Mouse (Mus musculus): Measurements from ENCODE around the gene Hspbap1.

The Hspbap1 gene

GRCm38 (mm10) chr16:35872410-35873006 lies 102.3 kb downstream of the Hspbap1 start:
- DNase-seq (ENCODE audit: low spot score) = no peak

GRCm38 (mm10) chr16:35874416-35874815 lies 104.2 kb downstream of the Hspbap1 start:
- DNase-seq (ENCODE audit: low spot score) = peak; percentile 46

Measured in ovary, postnatal 14 days (tissue).